Mouse (Mus musculus) liver, postnatal 0 days (tissue): Measurements from ENCODE around the gene Tcap. TPM values are rescaled to one million over a fixed set of nuclear protein-coding genes. Genes with fewer than 3 reads are reported as not detected.

ENCODE experiments used
- ATAC-seq: fragments of 200-750 bp; cut with Nextera tagmentation; 2 replicates; pipeline ENCODE4 v1.8.0; 2017; ENCODE audit warnings: mild to moderate bottlenecking, moderate library complexity
- DNase-seq: peaks from one replicate; pipeline ENCODE4 v3.0.0-alpha.2; 2016
- H3K27ac ChIP-seq: fragments of 300-500 bp; sonication (generic); 2 replicates; pipeline ENCODE4 v1.5.1; 2014; ENCODE audit warnings: antibody characterized with exemption, moderate library complexity, mild to moderate bottlenecking, low read depth
- H3K27me3 ChIP-seq: fragments of 300-500 bp; sonication (generic); 2 replicates; pipeline ENCODE4 v1.6.1; 2014; ENCODE audit warnings: low read length, control low read depth, mixed read lengths; ENCODE audit not compliant: insufficient read depth
- H3K36me3 ChIP-seq: fragments of 300-500 bp; sonication (generic); replicated peaks from 2 replicates; pipeline ENCODE4 v1.6.1; 2014; ENCODE audit warnings: mild to moderate bottlenecking, control low read depth, low read length, moderate library complexity, mixed read lengths; ENCODE audit not compliant: insufficient read depth
- H3K4me1 ChIP-seq: fragments of 300-500 bp; sonication (generic); 2 replicates; pipeline ENCODE4 v1.6.1; 2014; ENCODE audit warnings: antibody characterized with exemption, mild to moderate bottlenecking, control low read depth; ENCODE audit not compliant: insufficient read depth
- H3K4me2 ChIP-seq: fragments of 300-500 bp; sonication (generic); 2 replicates; pipeline ENCODE4 v1.6.1; 2014; ENCODE audit warnings: low read depth, mild to moderate bottlenecking, low read length, moderate library complexity, mixed read lengths
- H3K4me3 ChIP-seq: fragments of 300-500 bp; sonication (generic); 2 replicates; pipeline ENCODE4 v1.5.1; 2014; ENCODE audit warnings: low read depth, low read length
- H3K9ac ChIP-seq: fragments of 300-500 bp; sonication (generic); replicated peaks from 2 replicates; pipeline ENCODE4 v1.6.1; 2014; ENCODE audit warnings: mild to moderate bottlenecking, moderate library complexity
- H3K9me3 ChIP-seq: fragments of 300-500 bp; sonication (generic); 2 replicates; pipeline ENCODE4 v1.6.1; 2016; ENCODE audit warnings: mild to moderate bottlenecking, control low read depth, low read length, mixed read lengths
- CTCF ChIP-seq: sonication (generic); IDR thresholded peaks from 2 replicates; pipeline ENCODE4 v1.5.1; 2016; ENCODE audit warnings: antibody characterized with exemption, low read depth
- EP300 ChIP-seq: IDR thresholded peaks from 2 replicates; pipeline ENCODE4 v1.6.1; 2016; ENCODE audit warnings: antibody characterized with exemption, low read depth, mild to moderate bottlenecking
- WGBS: fragments of 180-500 bp; shearing (Covaris S2); extraction: QIAGEN DNeasy Blood & Tissue Kit; methylation state at CpG from one replicate; pipeline ENCODE4 v1.1.7; 2014; ENCODE audit not compliant: insufficient replicate concordance; 5-methylcytosine and 5-hydroxymethylcytosine counted together
- polyA plus RNA-seq: library from polyadenylated mRNA; unstranded; fragments of >200 nt; fragmentation: Nextera tagmentation; extraction: Ambion mirVana; gene quantifications from 2 replicates; pipeline ENCODE4 v1.2.1, GENCODE M21; 2015

Tcap gene
- polyA plus RNA-seq, 1 experiment from 2014 or later: 0.26 TPM

- Histone ChIP-seq H3K9me3 (no peaks in the 10 kb centered on the region), H3K27ac (peak within 1 kb of the TSS; percentile 92), H3K4me3 (peak within 1 kb of the TSS; percentile 70), H3K4me1 (peaks cover 53% of the 10 kb centered on the region), H3K9ac (peak within 1 kb of the TSS; percentile 81), H3K4me2 (peak within 1 kb of the TSS; percentile 73), H3K27me3 (0 out of 2 replicates have a peak, but pooled peaks cover 6% of the 10 kb centered on the region), H3K36me3 (no peaks in the 10 kb centered on the region; the same call in 1 of the 2 replicates)
- TF ChIP-seq EP300 (no peak), CTCF (no peak)
- peak; percentile 91 for ATAC-seq
- under 1% methylated on average over 51 of the region's 60 CpGs for WGBS
- peak; percentile 96 for DNase-seq
These were observed 25.2 kb upstream of the Tcap start, which contains the start of gene Stard3 for GRCm38 (mm10) chr11:98358161-98359083. TSS of gene Stard3 (plus strand) at chr11:98358368.

- 59% methylated on average over 9 of the region's 9 CpGs for WGBS
- Histone ChIP-seq H3K27ac (peak overlapping the region; percentile 72), H3K4me1 (peaks cover 55% of the 10 kb centered on the region), H3K9me3 (no peaks in the 10 kb centered on the region), H3K36me3 (no peaks in the 10 kb centered on the region; the same call in 1 of the 2 replicates), H3K27me3 (no peaks in the 10 kb centered on the region), H3K9ac (peak overlapping the region; percentile 46), H3K4me3 (no peak overlapping the region), H3K4me2 (peak overlapping the region; percentile 44)
- ATAC-seq (no peak), DNase-seq (no peak)
- TF ChIP-seq CTCF (no peak), EP300 (no peak)
These were observed 22.6 kb upstream of the Tcap start for GRCm38 (mm10) chr11:98360866-98361521.

GRCm38 (mm10) chr11:98363817-98364216, 19.8 kb upstream of the Tcap start:
- no peaks in the 10 kb centered on the region for H3K27me3 ChIP-seq
- H3K36me3 ChIP-seq: no peaks in the 10 kb centered on the region; the same call in 1 of the 2 replicates
- no peak for ATAC-seq
- H3K4me2 ChIP-seq: no peak overlapping the region
- no peak overlapping the region for H3K9ac ChIP-seq
- 59% methylated on average over 5 of the region's 5 CpGs for WGBS
- H3K27ac ChIP-seq: no peak overlapping the region
- peaks cover 37% of the 10 kb centered on the region for H3K4me1 ChIP-seq
- H3K9me3 ChIP-seq: no peaks in the 10 kb centered on the region
- no peak for TF ChIP-seq CTCF
- no peak for TF ChIP-seq EP300
- no peak for DNase-seq
- H3K4me3 ChIP-seq: no peak overlapping the region

GRCm38 (mm10) chr11:98364410-98364809, 19.2 kb upstream of the Tcap start:
- H3K4me2 ChIP-seq: no peak overlapping the region
- WGBS: 81% methylated on average over 5 of the region's 5 CpGs
- no peak overlapping the region for H3K9ac ChIP-seq
- H3K4me1 ChIP-seq: peaks cover 31% of the 10 kb centered on the region
- no peak for TF ChIP-seq CTCF
- no peak for TF ChIP-seq EP300
- no peaks in the 10 kb centered on the region for H3K27me3 ChIP-seq
- no peaks in the 10 kb centered on the region for H3K9me3 ChIP-seq
- DNase-seq (no peak), ATAC-seq (no peak)
- H3K4me3 ChIP-seq: no peak overlapping the region
- H3K36me3 ChIP-seq: no peaks in the 10 kb centered on the region; the same call in 1 of the 2 replicates
- H3K27ac ChIP-seq: no peak overlapping the region

GRCm38 (mm10) chr11:98366290-98366689, 17.3 kb upstream of the Tcap start:
- TF ChIP-seq CTCF (no peak), EP300 (no peak)
- 0 out of 2 replicates have a peak, but pooled peaks have one; percentile 23 for ATAC-seq

GRCm38 (mm10) chr11:98367171-98367862, 16.3 kb upstream of the Tcap start:
- Histone ChIP-seq H3K36me3 (no peaks in the 10 kb centered on the region), H3K4me3 (no peak overlapping the region), H3K27me3 (no peaks in the 10 kb centered on the region), H3K4me1 (peaks cover 12% of the 10 kb centered on the region), H3K9me3 (no peaks in the 10 kb centered on the region), H3K9ac (no peak overlapping the region), H3K27ac (no peak overlapping the region), H3K4me2 (no peak overlapping the region)
- DNase-seq (no peak), ATAC-seq (no peak)
- TF ChIP-seq EP300 (no peak), CTCF (no peak)
- 71% methylated on average over 10 of the region's 10 CpGs for WGBS

More at GRCm38 (mm10) chr11:98366290-98366689, 17.3 kb upstream of the Tcap start:
- Histone ChIP-seq H3K4me1 (peaks cover 17% of the 10 kb centered on the region), H3K27me3 (no peaks in the 10 kb centered on the region), H3K36me3 (no peaks in the 10 kb centered on the region), H3K27ac (no peak overlapping the region), H3K4me3 (no peak overlapping the region), H3K9me3 (no peaks in the 10 kb centered on the region), H3K4me2 (no peak overlapping the region), H3K9ac (no peak overlapping the region; the same call in 1 of the 2 replicates)
- 37% methylated on average over 10 of the region's 10 CpGs for WGBS
- peak; percentile 40 for DNase-seq
